Mouse (Mus musculus): ENCODE measurements around the gene Mfsd13b. TPM values are rescaled to one million over a fixed set of nuclear protein-coding genes. Genes with fewer than 3 reads are reported as not detected.

The Mfsd13b gene
- polyA plus RNA-seq (2014; fragmentation: Nextera tagmentation; extraction: Ambion mirVana): 0.14 and 0.35 TPM in 2 replicates

DNA sequence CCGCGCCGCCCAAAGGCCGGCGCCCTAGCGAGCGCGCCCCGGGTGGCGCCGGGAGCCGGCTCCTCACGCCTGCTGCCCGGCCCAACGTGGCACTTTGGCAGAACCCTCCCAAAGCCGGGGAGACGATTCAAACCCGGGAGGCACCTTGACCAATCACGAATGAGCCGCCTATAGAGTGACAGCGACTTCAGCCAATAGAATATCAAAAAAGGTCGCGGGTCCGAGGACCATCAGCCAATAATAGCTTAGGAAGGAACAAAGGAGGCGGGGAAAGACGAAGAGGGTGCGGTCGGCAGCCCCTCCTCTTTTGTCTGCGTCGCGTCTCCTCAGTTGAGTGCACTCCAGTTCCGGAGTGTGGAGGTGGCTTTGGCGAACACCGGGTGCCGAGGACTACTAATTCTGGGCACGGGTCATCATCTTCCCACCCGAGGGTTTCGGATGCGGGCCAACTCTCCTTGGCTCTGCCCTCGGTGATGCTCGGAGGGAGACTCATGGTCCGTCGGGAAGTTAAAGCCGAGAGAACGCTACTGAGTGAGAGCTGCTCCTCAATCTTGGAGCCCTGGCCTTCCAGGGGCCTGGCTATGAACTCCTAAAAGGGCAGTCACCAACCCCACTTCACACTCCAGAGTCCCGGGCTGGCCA lies at the start of gene Mfsd13b, which contains the start of gene Cdr2:
Gene Mfsd13b (plus strand): TSS at position 310 of the 642 bp plus-strand sequence.
Gene Cdr2 (minus strand): TSS at position 113 of the 642 bp plus-strand sequence.
- H3K27me3 ChIP-seq (ENCODE audit: control insufficient read depth, insufficient read depth, low read length): no peaks in the 10 kb centered on the region
- under 1% methylated on average over 46 of the region's 46 CpGs for WGBS
- H3K4me2 ChIP-seq (ENCODE audit: low read depth, severe bottlenecking): peak within 1 kb of the TSS; percentile 61
- H3K4me3 ChIP-seq (ENCODE audit: low read depth, low read length): peak within 1 kb of the TSS; percentile 70
- H3K36me3 ChIP-seq (ENCODE audit: control insufficient read depth, insufficient read depth, low read length): no peaks in the 10 kb centered on the region
- peak within 1 kb of the TSS; percentile 75 for H3K9ac ChIP-seq (ENCODE audit: low read length)
- H3K27ac ChIP-seq (replicated peaks; ENCODE audit: low read depth, low read length): 0 out of 2 replicates have a peak within 1 kb of the TSS, but pooled peaks have one; percentile 55
- DNase-seq (ENCODE audit: low spot score): peak; percentile 96
- peak; percentile 96 for ATAC-seq (ENCODE audit: insufficient number of reproducible peaks, low FRiP score, low TSS enrichment, low read depth)
- H3K9me3 ChIP-seq (ENCODE audit: control insufficient read depth, low read length): no peaks in the 10 kb centered on the region
- H3K4me1 ChIP-seq (ENCODE audit: control insufficient read depth, insufficient read depth, low read length): 0 out of 2 replicates have a peak, but pooled peaks cover 4% of the 10 kb centered on the region

DNA sequence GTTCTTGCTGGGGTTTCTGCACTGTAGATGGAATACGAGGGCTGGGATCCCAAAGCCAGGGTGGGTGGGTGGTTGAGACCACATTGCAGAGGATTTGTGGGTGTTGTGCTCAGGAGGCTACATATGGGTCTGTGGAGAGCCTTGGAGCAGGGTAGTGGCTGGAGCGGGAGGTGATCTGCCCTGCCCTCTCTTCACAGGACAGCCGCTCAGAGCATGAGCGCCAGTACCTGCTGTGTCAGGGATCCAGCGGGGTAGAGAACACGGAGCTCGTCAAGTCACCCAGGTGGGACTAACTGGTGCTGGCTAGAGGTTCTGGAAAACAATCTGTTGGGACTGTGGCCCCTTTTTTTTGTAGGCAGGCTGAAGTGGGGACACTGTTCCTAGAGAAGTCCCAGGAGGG lies 49.2 kb upstream of the Mfsd13b start:
- Histone ChIP-seq H3K27ac (replicated peaks; ENCODE audit: low read depth, low read length) (no peak overlapping the region), H3K36me3 (ENCODE audit: control insufficient read depth, insufficient read depth, low read length) (peaks cover 23% of the 10 kb centered on the region), H3K9me3 (ENCODE audit: control insufficient read depth, low read length) (no peaks in the 10 kb centered on the region), H3K4me1 (ENCODE audit: control insufficient read depth, insufficient read depth, low read length) (no peaks in the 10 kb centered on the region), H3K9ac (ENCODE audit: low read length) (no peak overlapping the region), H3K4me3 (ENCODE audit: low read depth, low read length) (no peak overlapping the region), H3K27me3 (ENCODE audit: control insufficient read depth, insufficient read depth, low read length) (no peaks in the 10 kb centered on the region), H3K4me2 (ENCODE audit: low read depth, severe bottlenecking) (no peak overlapping the region)
- 94% methylated on average over 7 of the region's 7 CpGs for WGBS
- no peak for DNase-seq (ENCODE audit: low spot score)
- no peak for ATAC-seq (ENCODE audit: insufficient number of reproducible peaks, low FRiP score, low TSS enrichment, low read depth)

DNA sequence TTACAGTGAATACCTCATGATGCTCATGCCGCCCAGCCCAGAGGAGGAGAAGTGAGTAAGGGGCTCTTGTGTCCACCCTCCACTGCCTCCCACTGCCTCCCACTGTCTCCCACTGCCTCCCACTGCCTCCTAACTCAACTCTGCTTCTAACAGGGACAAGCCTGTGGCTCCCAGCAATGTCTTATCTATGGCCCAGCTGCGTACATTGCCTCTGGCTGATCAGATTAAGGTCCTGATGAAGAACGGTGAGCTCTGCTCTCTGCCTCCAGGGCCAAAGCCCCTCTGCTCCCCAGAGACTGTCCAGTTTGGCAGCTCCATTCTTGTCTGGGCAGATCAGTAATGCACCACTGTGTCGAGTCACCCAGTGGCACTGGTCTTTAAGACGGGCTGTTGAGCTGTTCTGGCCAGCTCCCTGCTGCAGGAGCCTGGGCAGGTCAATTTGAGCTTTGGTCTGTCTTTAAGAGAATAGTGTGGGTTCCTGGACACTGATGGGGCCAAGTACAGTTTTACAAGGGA lies 48.6 kb upstream of the Mfsd13b start:
- H3K9ac ChIP-seq (ENCODE audit: low read length): no peak overlapping the region
- no peaks in the 10 kb centered on the region for H3K27me3 ChIP-seq (ENCODE audit: control insufficient read depth, insufficient read depth, low read length)
- H3K4me2 ChIP-seq (ENCODE audit: low read depth, severe bottlenecking): no peak overlapping the region
- DNase-seq (ENCODE audit: low spot score): no peak
- WGBS: 89% methylated on average over 5 of the region's 5 CpGs
- H3K9me3 ChIP-seq (ENCODE audit: control insufficient read depth, low read length): no peaks in the 10 kb centered on the region
- H3K36me3 ChIP-seq (ENCODE audit: control insufficient read depth, insufficient read depth, low read length): peaks cover 23% of the 10 kb centered on the region
- no peak overlapping the region for H3K4me3 ChIP-seq (ENCODE audit: low read depth, low read length)
- no peaks in the 10 kb centered on the region for H3K4me1 ChIP-seq (ENCODE audit: control insufficient read depth, insufficient read depth, low read length)
- no peak for ATAC-seq (ENCODE audit: insufficient number of reproducible peaks, low FRiP score, low TSS enrichment, low read depth)
- no peak overlapping the region for H3K27ac ChIP-seq (replicated peaks; ENCODE audit: low read depth, low read length)

DNA sequence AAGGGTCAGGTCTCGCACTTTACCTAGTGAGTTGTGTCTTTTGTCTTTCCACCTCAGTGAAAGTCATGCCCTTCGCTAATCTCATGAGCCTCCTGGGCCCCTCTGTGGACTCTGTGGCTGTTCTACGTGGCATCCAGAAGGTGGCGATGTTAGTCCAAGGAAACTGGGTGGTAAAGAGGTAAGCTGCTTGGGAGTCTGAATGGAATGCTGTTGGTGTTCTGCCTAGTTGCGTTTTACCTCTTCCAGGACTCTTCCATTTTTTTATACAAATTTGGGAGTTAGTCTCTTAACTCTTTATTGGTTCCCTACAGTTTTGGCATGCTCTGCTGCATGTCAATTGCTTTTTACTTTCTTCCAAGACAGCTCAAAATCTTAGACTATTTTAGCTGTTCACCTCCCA lies 47.6 kb upstream of the Mfsd13b start:
- Histone ChIP-seq H3K36me3 (ENCODE audit: control insufficient read depth, insufficient read depth, low read length) (peaks cover 22% of the 10 kb centered on the region), H3K27ac (replicated peaks; ENCODE audit: low read depth, low read length) (no peak overlapping the region), H3K4me2 (ENCODE audit: low read depth, severe bottlenecking) (no peak overlapping the region), H3K9me3 (ENCODE audit: control insufficient read depth, low read length) (no peaks in the 10 kb centered on the region), H3K9ac (ENCODE audit: low read length) (no peak overlapping the region), H3K4me1 (ENCODE audit: control insufficient read depth, insufficient read depth, low read length) (no peaks in the 10 kb centered on the region), H3K27me3 (ENCODE audit: control insufficient read depth, insufficient read depth, low read length) (no peaks in the 10 kb centered on the region), H3K4me3 (ENCODE audit: low read depth, low read length) (no peak overlapping the region)
- peak; percentile 66 for DNase-seq (ENCODE audit: low spot score)
- ATAC-seq (ENCODE audit: insufficient number of reproducible peaks, low FRiP score, low TSS enrichment, low read depth): 0 out of 2 replicates have a peak, but pooled peaks have one; percentile 56
- WGBS: 47% methylated on average over 5 of the region's 5 CpGs

DNA sequence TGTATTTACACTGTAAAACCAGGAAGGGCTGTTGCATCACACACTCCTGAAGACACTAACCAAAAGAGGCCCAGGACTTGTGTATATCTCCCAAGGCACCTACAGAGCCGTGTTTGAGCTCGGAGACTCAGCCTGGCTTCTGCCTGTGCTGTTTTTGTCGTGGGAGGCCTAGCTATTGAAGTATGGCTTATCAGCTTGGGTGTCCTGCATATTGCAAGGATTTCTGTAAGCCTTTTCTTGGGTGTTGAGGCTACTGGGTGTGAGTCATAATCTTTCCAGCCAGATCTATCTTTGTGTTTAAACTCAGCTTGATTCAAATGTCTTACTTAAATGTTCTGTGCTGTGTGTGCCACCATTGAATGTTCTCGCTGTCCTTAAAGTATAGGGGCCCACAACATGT lies 45.8 kb upstream of the Mfsd13b start:
- Histone ChIP-seq H3K36me3 (ENCODE audit: control insufficient read depth, insufficient read depth, low read length) (peaks cover 31% of the 10 kb centered on the region), H3K4me3 (ENCODE audit: low read depth, low read length) (no peak overlapping the region), H3K9me3 (ENCODE audit: control insufficient read depth, low read length) (no peaks in the 10 kb centered on the region), H3K4me1 (ENCODE audit: control insufficient read depth, insufficient read depth, low read length) (no peaks in the 10 kb centered on the region), H3K27me3 (ENCODE audit: control insufficient read depth, insufficient read depth, low read length) (no peaks in the 10 kb centered on the region), H3K4me2 (ENCODE audit: low read depth, severe bottlenecking) (no peak overlapping the region), H3K9ac (ENCODE audit: low read length) (no peak overlapping the region), H3K27ac (replicated peaks; ENCODE audit: low read depth, low read length) (no peak overlapping the region)
- 90% methylated on average over 4 of the region's 4 CpGs for WGBS
- ATAC-seq (ENCODE audit: insufficient number of reproducible peaks, low FRiP score, low TSS enrichment, low read depth): no peak
- DNase-seq (ENCODE audit: low spot score): no peak

DNA sequence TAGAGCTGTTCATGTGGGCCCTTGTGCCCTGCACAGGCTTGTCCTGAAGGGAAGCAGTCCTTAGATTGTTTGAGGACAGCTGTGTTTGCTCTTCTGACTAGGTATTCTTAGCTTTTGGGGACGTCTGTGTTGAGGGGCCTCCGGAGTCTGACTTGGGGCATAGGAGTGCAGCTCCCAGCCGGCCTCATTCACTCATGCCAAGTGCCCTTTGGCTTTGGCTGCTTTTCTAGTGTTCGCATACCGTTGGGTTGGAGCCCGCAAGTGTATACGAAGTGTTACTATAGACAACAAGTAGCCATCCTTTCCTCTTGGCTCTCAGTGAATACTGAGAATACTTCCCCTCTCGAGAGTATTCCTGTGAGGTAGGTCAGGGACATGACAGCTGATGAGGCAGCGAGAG lies 44.1 kb upstream of the Mfsd13b start:
- DNase-seq (ENCODE audit: low spot score): no peak
- Histone ChIP-seq H3K4me2 (ENCODE audit: low read depth, severe bottlenecking) (no peak overlapping the region), H3K4me3 (ENCODE audit: low read depth, low read length) (no peak overlapping the region), H3K9ac (ENCODE audit: low read length) (no peak overlapping the region), H3K27me3 (ENCODE audit: control insufficient read depth, insufficient read depth, low read length) (no peaks in the 10 kb centered on the region), H3K36me3 (ENCODE audit: control insufficient read depth, insufficient read depth, low read length) (peaks cover 33% of the 10 kb centered on the region), H3K27ac (replicated peaks; ENCODE audit: low read depth, low read length) (no peak overlapping the region), H3K9me3 (ENCODE audit: control insufficient read depth, low read length) (no peaks in the 10 kb centered on the region), H3K4me1 (ENCODE audit: control insufficient read depth, insufficient read depth, low read length) (no peaks in the 10 kb centered on the region)
- 95% methylated on average over 9 of the region's 9 CpGs for WGBS
- ATAC-seq (ENCODE audit: insufficient number of reproducible peaks, low FRiP score, low TSS enrichment, low read depth): no peak

DNA sequence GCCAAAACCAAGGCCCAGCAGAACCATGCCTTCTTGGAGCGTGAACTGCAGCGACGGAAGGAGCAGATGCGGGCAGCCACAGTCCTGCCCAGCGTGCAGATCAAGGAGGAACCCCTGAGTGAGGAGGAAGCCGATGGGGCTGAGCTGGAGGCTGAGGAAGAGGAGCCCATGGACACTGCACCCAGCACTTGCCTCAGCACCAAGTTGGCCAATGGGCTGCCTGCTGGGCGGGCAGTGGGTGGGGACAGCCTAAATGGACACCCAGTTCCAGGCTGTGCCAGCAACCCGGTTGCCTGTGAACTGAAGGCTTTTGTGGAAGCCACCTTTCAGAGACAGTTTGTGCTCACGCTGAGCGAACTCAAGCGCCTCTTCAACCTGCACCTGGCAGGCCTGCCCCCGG lies 42.0 kb upstream of the Mfsd13b start:
- Histone ChIP-seq H3K4me1 (ENCODE audit: control insufficient read depth, insufficient read depth, low read length) (no peaks in the 10 kb centered on the region), H3K36me3 (ENCODE audit: control insufficient read depth, insufficient read depth, low read length) (peaks cover 32% of the 10 kb centered on the region), H3K27ac (replicated peaks; ENCODE audit: low read depth, low read length) (no peak overlapping the region), H3K4me2 (ENCODE audit: low read depth, severe bottlenecking) (no peak overlapping the region), H3K9ac (ENCODE audit: low read length) (no peak overlapping the region), H3K9me3 (ENCODE audit: control insufficient read depth, low read length) (no peaks in the 10 kb centered on the region), H3K4me3 (ENCODE audit: low read depth, low read length) (no peak overlapping the region), H3K27me3 (ENCODE audit: control insufficient read depth, insufficient read depth, low read length) (no peaks in the 10 kb centered on the region)
- DNase-seq (ENCODE audit: low spot score): no peak
- WGBS: 95% methylated on average over 12 of the region's 12 CpGs
- no peak for ATAC-seq (ENCODE audit: insufficient number of reproducible peaks, low FRiP score, low TSS enrichment, low read depth)

DNA sequence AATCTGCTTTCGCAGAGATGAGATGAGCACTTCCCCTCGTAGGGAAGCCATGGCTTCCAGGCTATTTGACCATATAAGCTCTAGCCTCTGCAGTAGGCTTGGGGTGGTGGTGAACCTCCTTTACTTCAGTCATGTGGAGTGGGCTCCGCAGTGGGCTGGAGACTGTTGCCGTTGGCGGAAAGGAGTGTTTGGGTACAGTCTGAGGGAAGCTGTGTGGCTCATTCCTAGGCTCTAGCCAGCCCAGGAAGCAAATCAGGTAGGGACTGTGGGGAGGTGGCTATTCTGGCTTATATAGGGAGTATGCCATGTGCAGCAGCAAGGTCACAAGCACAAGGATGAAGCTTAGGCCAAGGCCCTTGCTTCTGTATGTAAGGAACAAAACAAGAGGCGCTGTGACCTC lies 41.1 kb upstream of the Mfsd13b start:
- no peak for ATAC-seq (ENCODE audit: insufficient number of reproducible peaks, low FRiP score, low TSS enrichment, low read depth)
- no peaks in the 10 kb centered on the region for H3K27me3 ChIP-seq (ENCODE audit: control insufficient read depth, insufficient read depth, low read length)
- H3K4me3 ChIP-seq (ENCODE audit: low read depth, low read length): no peak overlapping the region
- no peaks in the 10 kb centered on the region for H3K4me1 ChIP-seq (ENCODE audit: control insufficient read depth, insufficient read depth, low read length)
- peaks cover 31% of the 10 kb centered on the region for H3K36me3 ChIP-seq (ENCODE audit: control insufficient read depth, insufficient read depth, low read length)
- no peak overlapping the region for H3K4me2 ChIP-seq (ENCODE audit: low read depth, severe bottlenecking)
- H3K9me3 ChIP-seq (ENCODE audit: control insufficient read depth, low read length): no peaks in the 10 kb centered on the region
- DNase-seq (ENCODE audit: low spot score): no peak
- no peak overlapping the region for H3K9ac ChIP-seq (ENCODE audit: low read length)
- no peak overlapping the region for H3K27ac ChIP-seq (replicated peaks; ENCODE audit: low read depth, low read length)
- 96% methylated on average over 6 of the region's 6 CpGs for WGBS
